Mouse (Mus musculus): Measurements from ENCODE around the gene Slc15a5.

- TF ChIP-seq CTCF (IDR thresholded peaks at IDR 0.05; ENCODE audit: extremely low read depth, insufficient read depth, insufficient read length, insufficient replicate concordance) = no peak
- no peak for TF ChIP-seq POLR2A (IDR thresholded peaks at IDR 0.05; ENCODE audit: low read depth, low read length)
Observed at GRCm38 (mm10) chr6:138011955-138012354, 67.8 kb downstream of the Slc15a5 start.
